Mouse (Mus musculus): ENCODE results near the gene Asns.

GRCm38 (mm10) chr6:7737842-7738241 is 44.8 kb upstream of the Asns start:
- no peak for TF ChIP-seq EP300 (IDR thresholded peaks at IDR 0.05; ENCODE audit: low read depth)
- TF ChIP-seq CTCF (IDR thresholded peaks at IDR 0.05; ENCODE audit: low read depth), result no peak

Measured in liver, embryonic 14.5 days (tissue).